Mouse (Mus musculus) forebrain, embryonic 15.5 days (tissue): ENCODE data around the gene Bhmt. TPM values are rescaled to one million over a fixed set of nuclear protein-coding genes. Genes with fewer than 3 reads are reported as not detected.
"Not testable (repeated sequence)": the region's sequence is repeated elsewhere in the genome, so short reads cannot be mapped to it uniquely, and the experiment has no call there.

Experiments
- ATAC-seq: fragments of 200-750 bp; cut with Nextera tagmentation; replicated peaks from 2 replicates; pipeline ENCODE4 v1.8.0; 2017; ENCODE audit warnings: mild to moderate bottlenecking, moderate TSS enrichment, moderate library complexity
- H3K27ac ChIP-seq: fragments of 300-500 bp; sonication (generic); replicated peaks from 2 replicates; pipeline ENCODE4 v1.5.1; 2015; ENCODE audit warnings: mild to moderate bottlenecking, inconsistent platforms
- H3K27me3 ChIP-seq: fragments of 300-500 bp; sonication (generic); 2 replicates; pipeline ENCODE4 v1.6.1; 2015; ENCODE audit warnings: inconsistent platforms
- H3K36me3 ChIP-seq: fragments of 300-500 bp; sonication (generic); 2 replicates; pipeline ENCODE4 v1.6.1; 2015; ENCODE audit warnings: mild to moderate bottlenecking, inconsistent platforms
- H3K4me1 ChIP-seq: fragments of 300-500 bp; sonication (generic); 2 replicates; pipeline ENCODE4 v1.6.1; 2015; ENCODE audit warnings: inconsistent platforms
- H3K4me2 ChIP-seq: fragments of 300-500 bp; sonication (generic); replicated peaks from 2 replicates; pipeline ENCODE4 v1.6.1; 2015; ENCODE audit warnings: mild to moderate bottlenecking, inconsistent platforms
- H3K4me3 ChIP-seq: fragments of 300-500 bp; sonication (generic); 2 replicates; pipeline ENCODE4 v1.5.1; 2015; ENCODE audit warnings: mild to moderate bottlenecking, inconsistent platforms
- H3K9ac ChIP-seq: fragments of 300-500 bp; sonication (generic); replicated peaks from 2 replicates; pipeline ENCODE4 v1.6.1; 2015; ENCODE audit warnings: mild to moderate bottlenecking, inconsistent platforms
- H3K9me3 ChIP-seq: fragments of 300-500 bp; sonication (generic); 2 replicates; pipeline ENCODE4 v1.6.1; 2016; ENCODE audit warnings: inconsistent platforms
- WGBS: fragments of 180-500 bp; shearing (Covaris S2); methylation state at CpG from one replicate; pipeline ENCODE4 v1.1.7; 2015; ENCODE audit warnings: mixed read lengths; 5-methylcytosine and 5-hydroxymethylcytosine counted together
- polyA plus RNA-seq: library from polyadenylated mRNA; unstranded; fragments of >200 nt; fragmentation: Nextera tagmentation; extraction: Ambion mirVana; gene quantifications from 2 replicates; pipeline ENCODE4 v1.2.1, GENCODE M21; 2015

The Bhmt gene
- polyA plus RNA-seq, 1 experiment from 2014 or later, result 0.13 TPM

DNA sequence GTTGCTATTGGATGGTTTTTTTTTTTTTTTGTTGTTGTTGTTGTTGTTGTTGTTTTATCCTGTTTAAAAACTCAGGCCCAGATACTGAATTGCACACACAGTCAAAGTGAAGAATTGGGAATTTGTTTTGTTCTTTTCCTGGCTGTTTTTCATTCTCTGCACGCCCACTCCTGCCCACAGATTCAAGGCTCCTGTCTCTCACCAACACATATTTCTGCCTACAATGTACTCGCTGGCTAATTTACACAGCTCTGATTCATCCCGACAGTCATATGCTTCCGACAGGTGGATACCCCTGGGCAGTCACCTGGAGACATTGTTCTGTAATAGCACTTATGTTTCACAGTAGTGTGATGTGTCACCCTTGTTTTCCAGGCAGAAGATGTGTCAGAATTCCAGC, 33.1 kb downstream of the Bhmt start:
- 94% methylated on average over 4 of the region's 4 CpGs for WGBS
- H3K36me3 ChIP-seq, result no peaks in the 10 kb centered on the region
- no peak overlapping the region for H3K4me3 ChIP-seq
- H3K4me1 ChIP-seq, result 0 out of 2 replicates have a peak, but pooled peaks cover 3% of the 10 kb centered on the region
- H3K27ac ChIP-seq, result no peak overlapping the region
- H3K27me3 ChIP-seq, result no peaks in the 10 kb centered on the region
- no peak overlapping the region for H3K4me2 ChIP-seq
- no peak for ATAC-seq
- H3K9ac ChIP-seq, result no peak overlapping the region
- H3K9me3 ChIP-seq, result no peaks in the 10 kb centered on the region

DNA sequence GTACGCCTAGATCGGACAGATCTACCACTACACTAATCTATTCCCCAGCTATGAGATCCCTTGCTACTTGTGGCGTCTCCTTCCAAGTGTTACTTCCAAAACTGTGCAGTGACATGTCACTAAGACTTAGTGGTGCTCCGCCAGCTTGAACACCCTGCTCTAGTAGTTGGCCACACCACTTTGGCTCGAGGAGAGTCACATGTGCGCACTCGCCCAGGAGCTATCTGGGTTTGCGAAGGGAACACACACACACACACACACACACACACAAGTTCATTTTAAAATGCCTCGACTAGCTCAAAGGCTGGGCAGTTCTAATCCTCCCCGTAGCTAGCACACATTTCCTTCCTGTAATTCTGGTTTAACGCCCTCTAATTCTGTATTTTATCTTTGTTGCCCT, 36.2 kb downstream of the Bhmt start:
- Histone ChIP-seq H3K27ac (no peak overlapping the region), H3K27me3 (no peaks in the 10 kb centered on the region), H3K9me3 (no peaks in the 10 kb centered on the region), H3K9ac (no peak overlapping the region), H3K4me1 (no peaks in the 10 kb centered on the region), H3K4me2 (no peak overlapping the region), H3K4me3 (no peak overlapping the region), H3K36me3 (no peaks in the 10 kb centered on the region)
- 90% methylated on average over 11 of the region's 11 CpGs for WGBS
- no peak for ATAC-seq

- H3K27ac ChIP-seq, result no peak overlapping the region
- no peaks in the 10 kb centered on the region for H3K27me3 ChIP-seq
- H3K9ac ChIP-seq, result no peak overlapping the region
- no peaks in the 10 kb centered on the region for H3K36me3 ChIP-seq
- H3K9me3 ChIP-seq, result no peaks in the 10 kb centered on the region
- WGBS, result 79% methylated on average over 2 of the region's 2 CpGs
- no peak overlapping the region for H3K4me2 ChIP-seq
- no peak for ATAC-seq
- H3K4me1 ChIP-seq, result no peaks in the 10 kb centered on the region
- no peak overlapping the region for H3K4me3 ChIP-seq
Observed at GRCm38 (mm10) chr13:93593040-93593699, 44.6 kb downstream of the Bhmt start.

DNA sequence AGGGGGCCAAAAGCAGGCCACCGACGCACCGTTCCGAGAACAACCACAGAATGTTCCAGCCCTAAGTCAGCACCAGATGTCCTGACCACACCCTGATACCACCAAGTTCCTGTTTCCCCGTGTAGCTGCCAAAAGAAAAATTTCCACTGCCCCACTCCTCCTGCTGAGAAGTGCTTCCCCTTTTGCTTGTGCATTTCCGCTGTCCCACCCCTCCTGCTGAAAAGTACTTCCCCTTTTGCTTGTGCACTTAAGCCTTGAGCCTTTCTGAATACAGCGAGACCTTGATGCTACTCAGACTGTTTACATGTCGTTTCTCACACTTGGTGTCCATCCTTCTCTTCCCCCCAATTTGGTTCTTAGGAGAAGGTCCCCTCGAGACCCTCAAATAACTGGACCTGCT, 55.2 kb downstream of the Bhmt start:
- not testable (repeated sequence) for H3K9ac ChIP-seq, H3K4me1 ChIP-seq, H3K27me3 ChIP-seq, H3K36me3 ChIP-seq, H3K4me3 ChIP-seq, H3K9me3 ChIP-seq, H3K4me2 ChIP-seq, ATAC-seq, H3K27ac ChIP-seq
- 95% methylated on average over 9 of the region's 9 CpGs for WGBS

GRCm38 (mm10) chr13:93580431-93580830, 57.3 kb downstream of the Bhmt start:
- no peak for ATAC-seq
- 82% methylated on average over 5 of the region's 5 CpGs for WGBS
- no peaks in the 10 kb centered on the region for H3K4me1 ChIP-seq
- no peak overlapping the region for H3K27ac ChIP-seq
- no peak overlapping the region for H3K4me2 ChIP-seq
- no peak overlapping the region for H3K9ac ChIP-seq
- H3K4me3 ChIP-seq, result no peak overlapping the region
- no peaks in the 10 kb centered on the region for H3K36me3 ChIP-seq
- no peaks in the 10 kb centered on the region for H3K27me3 ChIP-seq
- H3K9me3 ChIP-seq, result no peaks in the 10 kb centered on the region

- H3K4me1 ChIP-seq, result no peaks in the 10 kb centered on the region
- H3K4me2 ChIP-seq, result no peak overlapping the region
- H3K4me3 ChIP-seq, result no peak overlapping the region
- H3K27ac ChIP-seq, result no peak overlapping the region
- H3K36me3 ChIP-seq, result no peaks in the 10 kb centered on the region
- H3K9me3 ChIP-seq, result no peaks in the 10 kb centered on the region
- H3K9ac ChIP-seq, result no peak overlapping the region
- no peaks in the 10 kb centered on the region for H3K27me3 ChIP-seq
- WGBS, result 70% methylated on average over 4 of the region's 4 CpGs
- no peak for ATAC-seq
Observed at GRCm38 (mm10) chr13:93569676-93570075, 68.1 kb downstream of the Bhmt start.

Other genes starting within 250 kb of the Bhmt start
- gene Jmy, start 138.2 kb downstream of the Bhmt start, polyA plus RNA-seq, result 9.8 and 10.9 TPM in 2 replicates
- gene Bhmt2, start 36.3 kb upstream of the Bhmt start, polyA plus RNA-seq, result 0.08 TPM in 1 of 2 replicates, not detected in the other
- gene Dmgdh, start 36.5 kb upstream of the Bhmt start, polyA plus RNA-seq, result 0.06 and 0.14 TPM in 2 replicates
- gene Arsb, start 133.7 kb upstream of the Bhmt start, polyA plus RNA-seq, result 8.1 and 8.2 TPM in 2 replicates